In the genomic region with DNA sequence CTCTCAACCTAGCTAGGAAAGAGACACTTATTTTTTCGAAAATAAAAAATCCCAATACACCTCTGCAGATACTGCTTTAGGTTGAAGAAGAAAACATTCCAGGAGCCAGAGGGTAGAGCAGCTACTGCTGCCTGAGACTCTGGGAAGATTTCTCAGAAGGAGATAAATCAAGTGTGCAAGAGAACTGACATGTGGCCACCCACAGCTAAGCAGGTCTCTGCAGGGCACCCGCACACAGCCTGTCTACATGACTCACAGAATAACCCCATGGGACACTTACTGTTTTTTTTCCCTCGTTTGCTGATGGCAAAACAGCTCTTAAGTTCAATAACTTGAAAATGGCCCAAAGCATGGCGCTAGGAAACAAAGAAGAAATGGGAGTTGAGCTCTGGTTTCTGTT, we compare ENCODE assay signal across 16 mouse cellular contexts.
DNase-seq lines count a peak whose midpoint lies in the region; ATAC-seq and TF ChIP-seq lines count a peak whose summit lies in the region.
"Had no signal": no experiment of that assay in that cellular context is flagged by ENCODE, and none has a peak within 500 bp of the region (broad histone marks: within the 10 kb centered on the region; RNA-seq: fewer than 3 reads in every experiment).

No protein-coding gene starts in this region.

- WGBS in midbrain, embryonic 16.5 days: 60% methylated on average over 4 of the region's 4 CpGs

- H3K27ac ChIP-seq in midbrain, embryonic 16.5 days (ENCODE audit: low read length): no peak overlapping the region
- H3K27ac ChIP-seq: forebrain, embryonic 15.5 days; heart, embryonic 10.5 days; midbrain, embryonic 10.5 days; stomach, embryonic 15.5 days had no signal

- CTCF ChIA-PET in Patski (lab: Charles Lee): interaction anchor here (0.9 to 1.2 kb wide), 6 partner anchors 9 to 126 kb away, joined by 3 to 6 read pairs (median 4); no protein-coding TSS in a partner anchor

- no peaks in the 10 kb centered on the region for H3K4me1 ChIP-seq in midbrain, embryonic 16.5 days (ENCODE audit: control insufficient read depth, insufficient read depth, low read length)
- H3K4me1 ChIP-seq: forebrain, embryonic 15.5 days; stomach, embryonic 15.5 days had no signal

- no peaks in the 10 kb centered on the region for H3K27me3 ChIP-seq in Patski
- H3K27me3 ChIP-seq in midbrain, embryonic 16.5 days (ENCODE audit: control insufficient read depth, insufficient read depth, low read depth, low read length): no peaks in the 10 kb centered on the region
- H3K27me3 ChIP-seq: forebrain, embryonic 15.5 days; stomach, embryonic 15.5 days had no signal

- ATAC-seq in Patski: peak; percentile 31
- ATAC-seq in midbrain, embryonic 16.5 days: no peak
- ATAC-seq: forebrain, embryonic 15.5 days had no signal

- no peak overlapping the region for H3K9ac ChIP-seq in midbrain, embryonic 16.5 days (ENCODE audit: low read depth, low read length)
- H3K9ac ChIP-seq: forebrain, embryonic 15.5 days; stomach, embryonic 15.5 days had no signal

- no peaks in the 10 kb centered on the region for H3K9me3 ChIP-seq in midbrain, embryonic 16.5 days (replicated peaks; ENCODE audit: control insufficient read depth, low read length, poor library complexity, severe bottlenecking)
- H3K9me3 ChIP-seq: forebrain, embryonic 15.5 days; heart, embryonic 10.5 days; midbrain, embryonic 10.5 days; stomach, embryonic 15.5 days had no signal

- POLR2A ChIA-PET in Patski (lab: Charles Lee): interaction anchor here (0.6 to 1.9 kb wide), 3 partner anchors 10 to 372 kb away, joined by 3 to 4 read pairs (median 4); no protein-coding TSS in a partner anchor

- peak; percentile 20 for DNase-seq in embryo, embryonic 10 days (ENCODE audit: low spot score)
- no peak for DNase-seq in embryo, embryonic 10.5 days (ENCODE audit: low spot score)
- peak; percentile 63 for DNase-seq in 3134 (ENCODE audit: extremely low read depth, insufficient read length, low spot score)
- peak; percentile 67 for DNase-seq in Patski (ENCODE audit: low read depth, low spot score)
- peak; percentile 77 for DNase-seq in gonadal fat pad, adult 2 months (ENCODE audit: low read depth)
- DNase-seq in left cerebral cortex, postnatal 25 days (ENCODE audit: low spot score in 2 of 2): no peak
- no peak for DNase-seq in gastrocnemius, postnatal 25 days
- DNase-seq: cerebellum, postnatal 14 days; heart, postnatal 4 days; liver; right cerebral cortex, postnatal 4 days had no signal

- no peak overlapping the region for H3K4me3 ChIP-seq in midbrain, embryonic 16.5 days (ENCODE audit: low read depth, low read length)
- H3K4me3 ChIP-seq: forebrain, embryonic 15.5 days; heart, embryonic 10.5 days; midbrain, embryonic 10.5 days; stomach, embryonic 15.5 days had no signal

- H3K36me3 ChIP-seq in midbrain, embryonic 16.5 days (ENCODE audit: control insufficient read depth, insufficient read depth, low read length): no peaks in the 10 kb centered on the region
- H3K36me3 ChIP-seq: forebrain, embryonic 15.5 days; heart, embryonic 10.5 days; midbrain, embryonic 10.5 days; stomach, embryonic 15.5 days had no signal

- in situ Hi-C loops in Patski (cut with MboI; ENCODE audit: low pct_unique_long_range_greater_than_20kb): no loop called here

- intact Hi-C loops in left cerebral cortex, postnatal 25 days (cut with DNase I): no loop called here

- no peak overlapping the region for H3K4me2 ChIP-seq in midbrain, embryonic 16.5 days (ENCODE audit: low read length)
- H3K4me2 ChIP-seq: forebrain, embryonic 15.5 days; stomach, embryonic 15.5 days had no signal

- TF ChIP-seq CTCF in Patski (IDR thresholded peaks at IDR 0.05): no peak

Comparison
In these comparisons a context has a peak if more than half of its experiments do, and no peak if none do; other contexts are left out.
1. DNase-seq: peak in embryo, embryonic 10 days (single experiment), 3134 (single experiment), Patski (single experiment) and gonadal fat pad, adult 2 months (single experiment); none in embryo, embryonic 10.5 days (single experiment), left cerebral cortex, postnatal 25 days (0 of 2) and gastrocnemius, postnatal 25 days (single experiment).